Mouse (Mus musculus) stomach, embryonic 15.5 days (tissue): ENCODE measurements around the gene Rims4. TPM values are rescaled to one million over a fixed set of nuclear protein-coding genes. Genes with fewer than 3 reads are reported as not detected.

ENCODE experiments used
- polyA plus RNA-seq: library from polyadenylated mRNA; unstranded; fragments of >200 nt; fragmentation: Nextera tagmentation; extraction: Ambion mirVana; gene quantifications from 2 replicates; pipeline ENCODE4 v1.2.1, GENCODE M21; 2015

Gene Rims4
- polyA plus RNA-seq, 1 experiment from 2014 or later = 1.0 TPM

Other genes with a start within 250 kb of the Rims4 start
- 6.1 and 6.4 TPM in 2 replicates for gene Ada, start 168.4 kb downstream of the Rims4 start, polyA plus RNA-seq
- gene Ccn5, start 97.8 kb downstream of the Rims4 start, polyA plus RNA-seq = 0.19 TPM in 1 of 2 replicates, not detected in the other
- gene Kcnk15, start 65.0 kb downstream of the Rims4 start, polyA plus RNA-seq = not detected in 2 replicates
- 288 and 295 TPM in 2 replicates for gene Ywhab, start 76.3 kb upstream of the Rims4 start, polyA plus RNA-seq
- gene Pabpc1l, start 106.8 kb upstream of the Rims4 start, polyA plus RNA-seq = 1.3 and 1.5 TPM in 2 replicates
- 16.4 and 17.9 TPM in 2 replicates for gene Stk4, start 151.6 kb upstream of the Rims4 start, polyA plus RNA-seq
- 50.4 and 53.4 TPM in 2 replicates for gene Tomm34, start 152.5 kb upstream of the Rims4 start, polyA plus RNA-seq